Mouse (Mus musculus): ENCODE data around the gene Abcc9. TPM values are rescaled to one million over a fixed set of nuclear protein-coding genes. Genes with fewer than 3 reads are reported as not detected.
A peak's percentile ranks its signal among the peaks of the same experiment; 100 is the strongest.

The Abcc9 gene
- polyA plus RNA-seq, 1 experiment from 2014 or later, result 22.9 TPM

- Histone ChIP-seq H3K4me3 (ENCODE audit: control insufficient read depth in 1 of 2, insufficient read depth in 1 of 2, low read depth in 1 of 2, low read length in 2 of 2) (no peak overlapping the region), H3K27me3 (ENCODE audit: control insufficient read depth, insufficient read depth, low read length) (no peaks in the 10 kb centered on the region), H3K9ac (ENCODE audit: low read length) (no peak overlapping the region), H3K9me3 (ENCODE audit: control insufficient read depth, low read length) (0 out of 2 replicates have a peak, but pooled peaks cover 4% of the 10 kb centered on the region), H3K4me1 (ENCODE audit: control insufficient read depth in 2 of 2, insufficient read depth in 2 of 2, low read length in 2 of 2) (peaks cover 7 to 8% of the 10 kb centered on the region in 2 experiments), H3K27ac (replicated peaks in 1 of 2; ENCODE audit: control insufficient read depth in 1 of 2, insufficient read depth in 1 of 2, low read depth in 2 of 2, low read length in 2 of 2) (peak overlapping the region; percentile 9 to 49; a peak in 2 of 4 replicates), H3K36me3 (ENCODE audit: control insufficient read depth, insufficient read depth, low read length) (no peaks in the 10 kb centered on the region), H3K4me2 (ENCODE audit: low read length) (peak overlapping the region; percentile 29)
- ATAC-seq (ENCODE audit: insufficient number of reproducible peaks, insufficient read depth, low FRiP score, low read depth), result peak; percentile 83; the same call in 1 of the 2 replicates
- 44% methylated on average over 14 of the region's 14 CpGs for WGBS
Observed at GRCm38 (mm10) chr6:142545132-142545531, 157.0 kb downstream of the Abcc9 start.

GRCm38 (mm10) chr6:142543648-142544047 lies 158.5 kb downstream of the Abcc9 start:
- Histone ChIP-seq H3K36me3 (ENCODE audit: control insufficient read depth, insufficient read depth, low read length) (no peaks in the 10 kb centered on the region), H3K27me3 (ENCODE audit: control insufficient read depth, insufficient read depth, low read length) (no peaks in the 10 kb centered on the region), H3K9me3 (ENCODE audit: control insufficient read depth, low read length) (no peaks in the 10 kb centered on the region), H3K4me1 (ENCODE audit: control insufficient read depth in 2 of 2, insufficient read depth in 2 of 2, low read length in 2 of 2) (peaks cover 7 to 8% of the 10 kb centered on the region in 2 experiments), H3K4me2 (ENCODE audit: low read length) (no peak overlapping the region), H3K9ac (ENCODE audit: low read length) (no peak overlapping the region), H3K4me3 (ENCODE audit: control insufficient read depth in 1 of 2, insufficient read depth in 1 of 2, low read depth in 1 of 2, low read length in 2 of 2) (no peak overlapping the region), H3K27ac (replicated peaks in 1 of 2; ENCODE audit: control insufficient read depth in 1 of 2, insufficient read depth in 1 of 2, low read depth in 2 of 2, low read length in 2 of 2) (no peak overlapping the region)
- ATAC-seq (ENCODE audit: insufficient number of reproducible peaks, insufficient read depth, low FRiP score, low read depth), result no peak
- WGBS, result 55% methylated on average over 4 of the region's 4 CpGs

GRCm38 (mm10) chr6:142542800-142543175 lies 159.3 kb downstream of the Abcc9 start:
- no peaks in the 10 kb centered on the region for H3K27me3 ChIP-seq (ENCODE audit: control insufficient read depth, insufficient read depth, low read length)
- H3K4me2 ChIP-seq (ENCODE audit: low read length), result no peak overlapping the region
- H3K27ac ChIP-seq (replicated peaks in 1 of 2; ENCODE audit: control insufficient read depth in 1 of 2, insufficient read depth in 1 of 2, low read depth in 2 of 2, low read length in 2 of 2), result no peak overlapping the region
- 72% methylated on average over 6 of the region's 6 CpGs for WGBS
- H3K36me3 ChIP-seq (ENCODE audit: control insufficient read depth, insufficient read depth, low read length), result no peaks in the 10 kb centered on the region
- H3K4me3 ChIP-seq (ENCODE audit: control insufficient read depth in 1 of 2, insufficient read depth in 1 of 2, low read depth in 1 of 2, low read length in 2 of 2), result no peak overlapping the region
- H3K9ac ChIP-seq (ENCODE audit: low read length), result no peak overlapping the region
- ATAC-seq (ENCODE audit: insufficient number of reproducible peaks, insufficient read depth, low FRiP score, low read depth), result no peak
- no peaks in the 10 kb centered on the region for H3K9me3 ChIP-seq (ENCODE audit: control insufficient read depth, low read length)
- peaks cover 7 to 8% of the 10 kb centered on the region in 2 experiments for H3K4me1 ChIP-seq (ENCODE audit: control insufficient read depth in 2 of 2, insufficient read depth in 2 of 2, low read length in 2 of 2)

GRCm38 (mm10) chr6:142542082-142542799 lies 159.9 kb downstream of the Abcc9 start:
- no peak overlapping the region for H3K4me3 ChIP-seq (ENCODE audit: control insufficient read depth in 1 of 2, insufficient read depth in 1 of 2, low read depth in 1 of 2, low read length in 2 of 2)
- no peak overlapping the region for H3K27ac ChIP-seq (replicated peaks in 1 of 2; ENCODE audit: control insufficient read depth in 1 of 2, insufficient read depth in 1 of 2, low read depth in 2 of 2, low read length in 2 of 2)
- 80% methylated on average over 8 of the region's 8 CpGs for WGBS
- H3K27me3 ChIP-seq (ENCODE audit: control insufficient read depth, insufficient read depth, low read length), result no peaks in the 10 kb centered on the region
- H3K4me2 ChIP-seq (ENCODE audit: low read length), result no peak overlapping the region
- no peak overlapping the region for H3K9ac ChIP-seq (ENCODE audit: low read length)
- ATAC-seq (ENCODE audit: insufficient number of reproducible peaks, insufficient read depth, low FRiP score, low read depth), result no peak
- H3K36me3 ChIP-seq (ENCODE audit: control insufficient read depth, insufficient read depth, low read length), result no peaks in the 10 kb centered on the region
- H3K4me1 ChIP-seq (ENCODE audit: control insufficient read depth in 2 of 2, insufficient read depth in 2 of 2, low read length in 2 of 2), result peaks cover 7 to 8% of the 10 kb centered on the region in 2 experiments
- H3K9me3 ChIP-seq (ENCODE audit: control insufficient read depth, low read length), result no peaks in the 10 kb centered on the region

- H3K4me2 ChIP-seq (ENCODE audit: low read length), result no peak overlapping the region
- H3K4me3 ChIP-seq (ENCODE audit: control insufficient read depth in 1 of 2, insufficient read depth in 1 of 2, low read depth in 1 of 2, low read length in 2 of 2), result no peak overlapping the region
- H3K4me1 ChIP-seq (ENCODE audit: control insufficient read depth in 2 of 2, insufficient read depth in 2 of 2, low read length in 2 of 2), result peaks cover 7 to 8% of the 10 kb centered on the region in 2 experiments
- H3K9ac ChIP-seq (ENCODE audit: low read length), result no peak overlapping the region
- no peaks in the 10 kb centered on the region for H3K9me3 ChIP-seq (ENCODE audit: control insufficient read depth, low read length)
- H3K36me3 ChIP-seq (ENCODE audit: control insufficient read depth, insufficient read depth, low read length), result no peaks in the 10 kb centered on the region
- H3K27me3 ChIP-seq (ENCODE audit: control insufficient read depth, insufficient read depth, low read length), result no peaks in the 10 kb centered on the region
- 67% methylated on average over 10 of the region's 10 CpGs for WGBS
- peak overlapping the region in 1 of 2 experiments; percentile 35; a peak in 1 of 4 replicates for H3K27ac ChIP-seq (replicated peaks in 1 of 2; ENCODE audit: control insufficient read depth in 1 of 2, insufficient read depth in 1 of 2, low read depth in 2 of 2, low read length in 2 of 2)
- ATAC-seq (ENCODE audit: insufficient number of reproducible peaks, insufficient read depth, low FRiP score, low read depth), result no peak
Observed at GRCm38 (mm10) chr6:142540561-142541160, 161.5 kb downstream of the Abcc9 start.

GRCm38 (mm10) chr6:142540131-142540530 lies 162.0 kb downstream of the Abcc9 start:
- peaks cover 5 to 6% of the 10 kb centered on the region in 2 experiments for H3K4me1 ChIP-seq (ENCODE audit: control insufficient read depth in 2 of 2, insufficient read depth in 2 of 2, low read length in 2 of 2)
- H3K4me3 ChIP-seq (ENCODE audit: control insufficient read depth in 1 of 2, insufficient read depth in 1 of 2, low read depth in 1 of 2, low read length in 2 of 2), result no peak overlapping the region
- 75% methylated on average over 5 of the region's 5 CpGs for WGBS
- no peak overlapping the region for H3K9ac ChIP-seq (ENCODE audit: low read length)
- no peaks in the 10 kb centered on the region for H3K9me3 ChIP-seq (ENCODE audit: control insufficient read depth, low read length)
- H3K4me2 ChIP-seq (ENCODE audit: low read length), result no peak overlapping the region
- peak overlapping the region in 1 of 2 experiments; percentile 35; a peak in 1 of 4 replicates for H3K27ac ChIP-seq (replicated peaks in 1 of 2; ENCODE audit: control insufficient read depth in 1 of 2, insufficient read depth in 1 of 2, low read depth in 2 of 2, low read length in 2 of 2)
- no peak for ATAC-seq (ENCODE audit: insufficient number of reproducible peaks, insufficient read depth, low FRiP score, low read depth)
- H3K27me3 ChIP-seq (ENCODE audit: control insufficient read depth, insufficient read depth, low read length), result no peaks in the 10 kb centered on the region
- no peaks in the 10 kb centered on the region for H3K36me3 ChIP-seq (ENCODE audit: control insufficient read depth, insufficient read depth, low read length)

- no peak for ATAC-seq (ENCODE audit: insufficient number of reproducible peaks, insufficient read depth, low FRiP score, low read depth)
- 66% methylated on average over 17 of the region's 17 CpGs for WGBS
Observed at GRCm38 (mm10) chr6:142538503-142538902, 163.6 kb downstream of the Abcc9 start.

More at GRCm38 (mm10) chr6:142538503-142538902, 163.6 kb downstream of the Abcc9 start:
- H3K4me1 ChIP-seq (ENCODE audit: control insufficient read depth in 2 of 2, insufficient read depth in 2 of 2, low read length in 2 of 2), result peaks cover 2 to 3% of the 10 kb centered on the region in 2 experiments; a peak in 2 of 4 replicates
- peak overlapping the region in 1 of 2 experiments; percentile 12; a peak in 2 of 4 replicates for H3K27ac ChIP-seq (replicated peaks in 1 of 2; ENCODE audit: control insufficient read depth in 1 of 2, insufficient read depth in 1 of 2, low read depth in 2 of 2, low read length in 2 of 2)
- no peaks in the 10 kb centered on the region for H3K27me3 ChIP-seq (ENCODE audit: control insufficient read depth, insufficient read depth, low read length)
- H3K4me2 ChIP-seq (ENCODE audit: low read length), result no peak overlapping the region
- no peak overlapping the region for H3K9ac ChIP-seq (ENCODE audit: low read length)
- no peaks in the 10 kb centered on the region for H3K36me3 ChIP-seq (ENCODE audit: control insufficient read depth, insufficient read depth, low read length)
- H3K4me3 ChIP-seq (ENCODE audit: control insufficient read depth in 1 of 2, insufficient read depth in 1 of 2, low read depth in 1 of 2, low read length in 2 of 2), result no peak overlapping the region
- no peaks in the 10 kb centered on the region for H3K9me3 ChIP-seq (ENCODE audit: control insufficient read depth, low read length)
